Mouse (Mus musculus): ENCODE results near the gene Smarcb1.

GRCm38 (mm10) chr10:75921726-75922560 is 526 bp upstream of the Smarcb1 start:
- TF ChIP-seq TCF12 (IDR thresholded peaks at IDR 0.05; ENCODE audit: low read depth, low read length) (no peak), IRF4 (IDR thresholded peaks at IDR 0.05; ENCODE audit: low read depth, low read length) (no peak), POLR2A (IDR thresholded peaks at IDR 0.05; ENCODE audit: low read depth, low read length) (no peak), EP300 (IDR thresholded peaks at IDR 0.05; ENCODE audit: low read length) (no peak), CTCF (conservative IDR thresholded peaks at IDR 0.05 in 1 of 2, IDR thresholded peaks at IDR 0.05 in 1 of 2; ENCODE audit: low read depth in 2 of 2, low read length in 2 of 2) (no peak), ZC3H11A (IDR thresholded peaks at IDR 0.05; ENCODE audit: low read depth, low read length) (no peak), MAFK (IDR thresholded peaks at IDR 0.05; ENCODE audit: insufficient replicate concordance, low read length) (no peak), KAT2A (IDR thresholded peaks at IDR 0.05; ENCODE audit: insufficient replicate concordance, low read length) (no peak), ZNF384 (IDR thresholded peaks at IDR 0.05; ENCODE audit: low read depth, low read length) (no peak), JUND (conservative IDR thresholded peaks at IDR 0.05; ENCODE audit: low read depth, low read length) (no peak)
